Mouse (Mus musculus) adrenal gland, postnatal 4 days (tissue): ENCODE results near the gene Gm29106. TPM values are rescaled to one million over a fixed set of nuclear protein-coding genes. Genes with fewer than 3 reads are reported as not detected.
"Not testable (repeated sequence)": the region's sequence is repeated elsewhere in the genome, so short reads cannot be mapped to it uniquely, and the experiment has no call there.

Experiments
- DNase-seq, 2 experiments: peaks; one replicate each; pipeline ENCODE4 v3.0.0; 2021 to 2022; ENCODE audit warnings: low spot score in 2 of 2, mixed read lengths in 2 of 2
- long read RNA-seq, 2 experiments: library from polyadenylated mRNA; stranded (forward); transcript quantifications; one replicate each; pipeline ENCODE4 v2.0.0; 2021
- total RNA-seq, 2 experiments: library from RNA; stranded (reverse); gene quantifications; 2 replicates each; pipeline ENCODE4 v1.2.3; 2021

Gm29106 gene
- total RNA-seq = not detected
- long read RNA-seq, experiment 1 = 0 reads
- long read RNA-seq, experiment 2 = 0 reads

DNA sequence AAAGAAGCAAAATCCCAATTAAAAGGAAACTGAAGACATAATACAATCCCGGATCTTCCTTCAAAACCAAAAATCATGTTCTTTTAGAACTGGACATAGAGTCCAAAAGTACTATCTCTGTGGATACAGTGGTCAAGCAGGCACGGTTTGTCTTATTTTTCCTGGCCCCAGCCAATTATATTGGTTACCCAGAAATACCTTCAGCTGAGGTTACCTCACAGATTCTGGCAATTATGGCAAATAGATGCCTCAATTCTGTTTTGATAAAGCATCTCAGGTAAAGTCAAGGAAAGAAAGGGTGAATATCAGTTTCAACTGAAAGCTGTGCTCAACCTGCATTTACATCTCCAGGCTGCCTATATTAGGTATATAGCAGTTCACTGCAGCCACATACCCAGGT lies at the start of gene Gm29106:
Gm29106 (plus strand) TSS at position 301 of the 400 bp plus-strand sequence.
- not testable (repeated sequence) for DNase-seq

DNA sequence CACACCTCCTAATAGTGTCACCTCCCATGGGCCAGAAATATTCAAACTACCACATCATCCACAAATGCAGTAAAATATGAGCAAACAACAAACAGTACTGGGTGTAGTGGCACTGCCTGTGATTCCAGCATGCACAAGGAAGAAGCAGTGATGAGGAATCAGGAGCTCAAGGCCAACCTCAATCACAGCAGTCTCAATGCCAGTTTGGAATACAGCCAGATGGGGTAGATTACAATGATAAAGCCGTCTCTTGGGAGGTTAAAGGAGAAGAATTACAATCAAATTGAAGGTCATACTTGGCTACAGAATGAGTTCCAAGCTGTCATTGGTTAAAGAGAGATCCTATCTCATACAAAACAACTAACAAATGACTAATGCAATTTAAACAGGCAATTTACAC lies 52.2 kb downstream of the Gm29106 start:
- peak in 1 of 2 experiments; percentile 7 for DNase-seq

DNA sequence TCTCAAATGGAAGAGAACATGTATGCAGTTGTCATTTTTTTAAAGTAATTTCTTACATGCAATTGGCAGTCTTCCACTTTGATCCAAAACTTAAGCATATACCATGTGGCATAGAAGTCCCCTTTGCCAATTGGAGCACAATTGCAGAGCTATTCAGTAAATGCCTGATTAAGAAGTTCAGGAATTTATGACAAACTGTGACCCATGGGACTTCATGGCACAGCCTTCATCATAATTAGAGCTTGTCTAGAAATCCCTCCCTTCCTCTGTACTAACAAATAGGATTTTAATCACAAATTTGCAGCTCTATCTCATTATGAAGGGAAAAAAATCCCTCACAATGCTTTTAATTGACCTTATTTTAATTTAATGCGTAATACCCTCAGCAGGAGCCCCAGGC lies 59.7 kb downstream of the Gm29106 start:
- no peak for DNase-seq

Other genes with a start within 250 kb of the Gm29106 start
- gene Gm28168, start 248.5 kb upstream of the Gm29106 start, total RNA-seq = not detected
- not detected for gene Gm7145, start 210.6 kb upstream of the Gm29106 start, total RNA-seq
- gene Tsn, start 135.2 kb downstream of the Gm29106 start, total RNA-seq = 100 to 1,000 TPM; 155 to 161 TPM
- gene Nifk, start 145.3 kb downstream of the Gm29106 start, total RNA-seq = 10 to 100 TPM; 45.7 to 45.9 TPM
- 10 to 100 TPM; 61.6 to 74.2 TPM for gene Clasp1, start 212.5 kb downstream of the Gm29106 start, total RNA-seq